Mouse (Mus musculus) CH12.LX (cell line): ENCODE results near the gene Phf7.

ENCODE experiments used
- CTCF ChIP-seq, 2 experiments: IDR thresholded peaks in 1 of 2; conservative IDR thresholded peaks in 1 of 2; 2 replicates each; pipeline ENCODE4 v1.5.1; 2011 to 2012; ENCODE audit warnings: low read depth in 2 of 2, low read length in 2 of 2, improper control_type of control experiment in 1 of 2, inconsistent platforms in 1 of 2, mild to moderate bottlenecking in 1 of 2, moderate library complexity in 1 of 2
- GABPA ChIP-seq: IDR thresholded peaks from 2 replicates; pipeline ENCODE4 v1.6.1; 2012; ENCODE audit warnings: low read depth, low read length, improper control_type of control experiment, inconsistent platforms; ENCODE audit not compliant: insufficient replicate concordance
- MAFK ChIP-seq: IDR thresholded peaks from 2 replicates; pipeline ENCODE4 v1.6.1; 2011; ENCODE audit warnings: low read length, improper control_type of control experiment; ENCODE audit not compliant: insufficient replicate concordance
- MAX ChIP-seq: IDR thresholded peaks from 2 replicates; pipeline ENCODE4 v1.6.1; 2011; ENCODE audit warnings: low read length, improper control_type of control experiment
- POLR2A ChIP-seq: IDR thresholded peaks from 2 replicates; pipeline ENCODE4 v1.6.1; 2011; ENCODE audit warnings: low read depth, mild to moderate bottlenecking, improper control_type of control experiment, low read length
- POLR2AphosphoS2 ChIP-seq: IDR thresholded peaks from 2 replicates; pipeline ENCODE4 v1.6.1; 2011; ENCODE audit warnings: low read depth, low read length, improper control_type of control experiment
- UBTF ChIP-seq: IDR thresholded peaks from 2 replicates; pipeline ENCODE4 v1.6.1; 2012; ENCODE audit warnings: low read depth, mild to moderate bottlenecking, inconsistent platforms, low read length, improper control_type of control experiment, moderate library complexity
- USF1 ChIP-seq: IDR thresholded peaks from 2 replicates; pipeline ENCODE4 v1.6.1; 2014; ENCODE audit warnings: low read depth, mild to moderate bottlenecking, inconsistent platforms, low read length, improper control_type of control experiment
- USF2 ChIP-seq: conservative IDR thresholded peaks from 2 replicates; pipeline ENCODE4 v1.6.1; 2011; ENCODE audit warnings: low read depth, low read length, improper control_type of control experiment

DNA sequence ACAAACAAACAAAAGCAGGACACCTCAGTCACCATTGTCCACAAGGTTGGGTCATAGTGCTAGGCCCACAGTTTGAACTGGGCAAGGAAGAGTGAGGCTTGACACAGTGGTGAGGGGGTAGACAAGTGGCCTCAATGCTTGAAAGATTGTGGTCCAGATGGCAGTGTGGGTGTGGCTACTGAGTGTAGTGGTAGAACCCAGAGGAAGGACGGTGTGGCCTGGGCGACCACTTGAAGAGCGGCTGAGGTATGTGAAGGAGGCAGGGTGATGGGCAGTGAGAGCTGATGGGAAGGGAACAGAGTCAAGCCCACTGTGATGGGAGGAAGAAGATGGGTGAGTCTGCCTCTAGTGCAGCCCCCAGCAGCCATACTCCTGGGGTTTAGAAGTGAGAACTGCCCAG lies 36.4 kb downstream of the Phf7 start:
- no peak for TF ChIP-seq CTCF (conservative IDR thresholded peaks at IDR 0.05 in 1 of 2, IDR thresholded peaks at IDR 0.05 in 1 of 2; ENCODE audit: low read depth in 2 of 2, low read length in 2 of 2)
- no peak for TF ChIP-seq MAFK
- no peak for TF ChIP-seq POLR2A
- no peak for TF ChIP-seq UBTF
- no peak for TF ChIP-seq USF2
- no peak for TF ChIP-seq POLR2AphosphoS2
- TF ChIP-seq MAX = no peak
- TF ChIP-seq USF1 = no peak
- TF ChIP-seq GABPA = no peak
